Mouse (Mus musculus) hindbrain, embryonic 11.5 days (tissue): ENCODE results near the gene Xdh. TPM values are rescaled to one million over a fixed set of nuclear protein-coding genes. Genes with fewer than 3 reads are reported as not detected.

Source experiments
- ATAC-seq: fragments of 200-750 bp; cut with Nextera tagmentation; 2 replicates; pipeline ENCODE4 v1.8.0; 2017; ENCODE audit warnings: mild to moderate bottlenecking, moderate TSS enrichment, moderate library complexity; ENCODE audit not compliant: low FRiP score
- DNase-seq: peaks from one replicate; pipeline ENCODE4 v3.0.0-alpha.2; 2015; ENCODE audit warnings: low spot score
- H3K27ac ChIP-seq: fragments of 300-500 bp; sonication (generic); 2 replicates; pipeline ENCODE4 v1.5.1; 2014; ENCODE audit warnings: mild to moderate bottlenecking, low read depth, low read length
- H3K27me3 ChIP-seq: fragments of 300-500 bp; sonication (generic); 2 replicates; pipeline ENCODE4 v1.6.1; 2014; ENCODE audit warnings: mild to moderate bottlenecking, low read length, moderate library complexity, mixed read lengths; ENCODE audit not compliant: control insufficient read depth, insufficient read depth
- H3K36me3 ChIP-seq: fragments of 300-500 bp; sonication (generic); 2 replicates; pipeline ENCODE4 v1.6.1; 2014; ENCODE audit warnings: mild to moderate bottlenecking, low read length, moderate library complexity, mixed read lengths; ENCODE audit not compliant: control insufficient read depth, insufficient read depth
- H3K4me1 ChIP-seq: fragments of 300-500 bp; sonication (generic); replicated peaks from 2 replicates; pipeline ENCODE4 v1.6.1; 2014; ENCODE audit warnings: low read length, mixed read lengths; ENCODE audit not compliant: control insufficient read depth, insufficient read depth
- H3K4me2 ChIP-seq: fragments of 300-500 bp; sonication (generic); replicated peaks from 2 replicates; pipeline ENCODE4 v1.6.1; 2014; ENCODE audit warnings: mild to moderate bottlenecking, low read depth, low read length
- H3K4me3 ChIP-seq: fragments of 300-500 bp; sonication (generic); 2 replicates; pipeline ENCODE4 v1.5.1; 2014; ENCODE audit warnings: low read depth, low read length
- H3K9ac ChIP-seq: fragments of 300-500 bp; sonication (generic); 2 replicates; pipeline ENCODE4 v1.6.1; 2014; ENCODE audit warnings: low read depth, low read length
- H3K9me3 ChIP-seq: fragments of 300-500 bp; sonication (generic); 2 replicates; pipeline ENCODE4 v1.6.1; 2016; ENCODE audit warnings: low read length; ENCODE audit not compliant: control insufficient read depth
- WGBS: fragments of 180-500 bp; shearing (Covaris S2); extraction: QIAGEN DNeasy Blood & Tissue Kit; methylation state at CpG from one replicate; pipeline ENCODE4 v1.1.7; 2014; 5-methylcytosine and 5-hydroxymethylcytosine counted together
- polyA plus RNA-seq: library from polyadenylated mRNA; unstranded; fragments of >200 nt; fragmentation: Nextera tagmentation; extraction: Ambion mirVana; gene quantifications from 2 replicates; pipeline ENCODE4 v1.2.1, GENCODE M21; 2014

Xdh gene
- polyA plus RNA-seq, 1 experiment from 2014 or later = 0.48 TPM

DNA sequence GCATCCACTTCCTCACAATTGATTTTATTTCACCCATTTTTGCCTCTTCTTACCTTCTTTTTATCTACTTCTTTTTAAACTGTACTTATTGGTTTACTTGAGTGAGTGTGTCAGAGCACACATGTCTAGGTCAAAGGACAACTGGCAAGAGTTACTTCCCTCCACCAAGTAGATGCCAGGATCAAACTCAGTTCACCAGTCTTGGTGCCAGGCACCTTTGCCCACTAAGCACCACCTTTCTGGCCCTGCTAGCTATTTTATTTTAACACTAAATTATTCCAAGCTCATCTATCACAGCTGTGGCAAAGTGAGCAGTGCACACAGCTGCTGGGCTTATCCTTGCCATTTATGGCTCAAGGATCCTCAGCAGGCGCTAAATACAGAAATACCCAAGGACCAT is 46.9 kb downstream of the Xdh start:
- H3K36me3 ChIP-seq = no peaks in the 10 kb centered on the region
- H3K9ac ChIP-seq = no peak overlapping the region
- no peaks in the 10 kb centered on the region for H3K27me3 ChIP-seq
- H3K27ac ChIP-seq = no peak overlapping the region
- no peaks in the 10 kb centered on the region for H3K9me3 ChIP-seq
- ATAC-seq (no peak), DNase-seq (no peak)
- WGBS = 97% methylated on average over 1 of the region's 1 CpGs
- no peak overlapping the region for H3K4me3 ChIP-seq
- no peak overlapping the region for H3K4me2 ChIP-seq
- H3K4me1 ChIP-seq = no peaks in the 10 kb centered on the region

DNA sequence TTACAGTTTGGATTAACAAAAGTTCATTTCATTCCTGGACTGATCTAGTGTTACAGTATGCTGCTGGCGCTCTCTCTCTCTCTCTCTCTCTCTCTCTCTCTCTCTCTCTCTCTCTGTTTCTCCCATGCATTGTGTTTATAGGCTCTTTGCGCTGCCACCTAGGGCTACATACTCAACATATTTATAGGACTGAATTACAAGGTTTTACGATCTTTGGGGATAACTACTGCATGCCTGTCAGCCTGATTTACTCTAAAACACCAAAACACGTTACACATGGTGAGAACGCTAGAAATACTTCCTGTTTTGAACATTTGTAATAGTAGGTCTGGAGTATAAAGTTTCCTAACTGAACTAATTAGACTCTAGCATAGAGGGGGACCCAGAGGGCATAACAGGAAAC is 47.8 kb downstream of the Xdh start:
- no peak overlapping the region for H3K4me2 ChIP-seq
- no peaks in the 10 kb centered on the region for H3K9me3 ChIP-seq
- H3K27me3 ChIP-seq = no peaks in the 10 kb centered on the region
- no peaks in the 10 kb centered on the region for H3K36me3 ChIP-seq
- H3K4me3 ChIP-seq = no peak overlapping the region
- DNase-seq (no peak), ATAC-seq (no peak)
- H3K27ac ChIP-seq = no peak overlapping the region
- 78% methylated on average over 5 of the region's 5 CpGs for WGBS
- H3K4me1 ChIP-seq = no peaks in the 10 kb centered on the region
- no peak overlapping the region for H3K9ac ChIP-seq

DNA sequence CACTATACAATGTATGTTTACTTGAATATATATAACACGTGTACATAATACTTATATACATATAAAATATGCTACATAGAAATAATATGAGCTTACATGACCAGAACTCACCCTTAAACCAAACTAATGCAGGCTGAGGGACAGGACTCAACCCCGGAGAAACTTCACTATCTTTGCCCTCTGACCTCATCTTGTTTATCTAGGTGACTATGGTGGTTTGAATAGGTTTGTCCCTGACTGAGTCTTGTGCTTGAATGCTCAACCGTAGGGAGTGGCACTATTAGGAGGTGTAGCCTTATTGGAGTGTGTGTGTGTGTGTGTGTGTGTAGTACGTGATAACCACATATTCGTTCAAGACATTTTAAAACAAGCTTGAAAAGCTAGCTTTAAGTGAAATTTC is 55.6 kb downstream of the Xdh start:
- H3K9ac ChIP-seq = no peak overlapping the region
- no peak overlapping the region for H3K27ac ChIP-seq
- no peaks in the 10 kb centered on the region for H3K9me3 ChIP-seq
- DNase-seq (no peak), ATAC-seq (no peak)
- H3K36me3 ChIP-seq = no peaks in the 10 kb centered on the region
- H3K4me1 ChIP-seq = no peaks in the 10 kb centered on the region
- WGBS = 89% methylated on average over 5 of the region's 5 CpGs
- no peaks in the 10 kb centered on the region for H3K27me3 ChIP-seq
- no peak overlapping the region for H3K4me3 ChIP-seq
- H3K4me2 ChIP-seq = no peak overlapping the region

DNA sequence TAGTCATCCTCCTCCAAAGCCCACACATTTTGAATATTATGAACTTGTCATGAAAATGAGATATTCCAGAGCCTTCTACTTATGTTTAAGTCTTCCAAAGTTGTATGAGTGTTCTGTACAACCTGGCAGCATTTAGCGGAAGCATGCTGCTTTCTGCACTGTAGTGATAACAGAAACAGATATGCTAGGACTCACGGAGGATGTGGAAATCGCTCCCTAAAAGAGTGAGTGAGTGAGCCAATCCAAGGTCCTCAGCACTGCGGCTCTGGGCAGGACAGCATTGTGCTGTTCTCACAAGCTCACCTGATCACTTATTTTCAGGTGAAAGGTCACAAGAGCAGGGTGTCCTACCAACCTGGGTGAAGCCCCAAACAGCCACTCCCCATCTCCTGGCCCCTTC is 56.2 kb downstream of the Xdh start:
- 89% methylated on average over 4 of the region's 4 CpGs for WGBS
- no peaks in the 10 kb centered on the region for H3K27me3 ChIP-seq

DNA sequence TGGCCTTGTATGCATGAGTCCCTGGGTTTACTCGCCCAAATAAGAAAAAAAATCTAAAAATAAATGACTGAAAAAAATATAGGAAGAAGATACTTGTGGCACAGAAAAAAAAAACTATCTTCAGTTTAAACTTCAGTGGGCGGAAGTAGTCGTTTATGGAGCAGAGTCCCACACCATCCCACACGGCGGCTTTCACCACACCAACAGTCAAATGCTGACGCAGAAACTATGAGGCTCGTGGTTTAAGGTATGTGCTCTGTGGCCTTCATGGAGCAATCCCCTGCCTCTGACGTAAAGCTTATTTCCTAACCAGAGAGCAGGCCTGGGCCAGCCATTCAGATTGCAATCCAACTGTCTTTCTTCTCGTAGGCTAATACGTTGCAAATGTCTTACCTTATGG is 56.8 kb downstream of the Xdh start:
- no peak overlapping the region for H3K4me2 ChIP-seq
- 87% methylated on average over 10 of the region's 10 CpGs for WGBS
- H3K27ac ChIP-seq = no peak overlapping the region
- H3K9me3 ChIP-seq = no peaks in the 10 kb centered on the region
- no peak overlapping the region for H3K9ac ChIP-seq
- H3K4me3 ChIP-seq = no peak overlapping the region
- no peaks in the 10 kb centered on the region for H3K27me3 ChIP-seq
- no peaks in the 10 kb centered on the region for H3K4me1 ChIP-seq
- no peak for ATAC-seq
- no peaks in the 10 kb centered on the region for H3K36me3 ChIP-seq
- DNase-seq = no peak

More for the DNA sequence above, 56.2 kb downstream of the Xdh start:
- H3K4me2 ChIP-seq = no peak overlapping the region
- H3K27ac ChIP-seq = no peak overlapping the region
- H3K4me1 ChIP-seq = no peaks in the 10 kb centered on the region
- H3K4me3 ChIP-seq = no peak overlapping the region
- no peak overlapping the region for H3K9ac ChIP-seq
- no peak for DNase-seq
- H3K9me3 ChIP-seq = no peaks in the 10 kb centered on the region
- no peaks in the 10 kb centered on the region for H3K36me3 ChIP-seq
- ATAC-seq = no peak

DNA sequence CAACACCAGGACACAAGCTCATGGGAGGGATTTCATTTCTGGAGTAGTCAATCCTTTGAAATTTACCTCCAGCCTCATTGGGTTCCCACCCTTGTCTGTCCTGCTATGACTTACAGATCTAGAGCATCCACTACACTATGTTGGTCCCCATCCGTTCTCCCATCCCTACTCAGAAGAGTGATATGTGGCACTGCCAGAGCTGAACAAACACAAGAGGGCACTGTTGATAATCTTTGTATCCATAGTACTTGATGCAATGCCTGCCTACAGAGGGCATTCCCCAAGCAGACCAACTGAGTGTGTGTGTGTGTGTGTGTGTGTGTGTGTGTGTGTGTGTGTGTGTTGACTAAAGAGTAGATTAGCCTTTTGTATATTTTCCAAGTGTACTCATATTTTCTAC is 58.4 kb downstream of the Xdh start:
- Histone ChIP-seq H3K9ac (no peak overlapping the region), H3K27ac (no peak overlapping the region), H3K4me2 (no peak overlapping the region), H3K4me3 (no peak overlapping the region), H3K9me3 (no peaks in the 10 kb centered on the region), H3K27me3 (no peaks in the 10 kb centered on the region), H3K36me3 (no peaks in the 10 kb centered on the region), H3K4me1 (no peaks in the 10 kb centered on the region)
- no peak for DNase-seq
- WGBS = 100% methylated on average over 1 of the region's 1 CpGs
- ATAC-seq = no peak

DNA sequence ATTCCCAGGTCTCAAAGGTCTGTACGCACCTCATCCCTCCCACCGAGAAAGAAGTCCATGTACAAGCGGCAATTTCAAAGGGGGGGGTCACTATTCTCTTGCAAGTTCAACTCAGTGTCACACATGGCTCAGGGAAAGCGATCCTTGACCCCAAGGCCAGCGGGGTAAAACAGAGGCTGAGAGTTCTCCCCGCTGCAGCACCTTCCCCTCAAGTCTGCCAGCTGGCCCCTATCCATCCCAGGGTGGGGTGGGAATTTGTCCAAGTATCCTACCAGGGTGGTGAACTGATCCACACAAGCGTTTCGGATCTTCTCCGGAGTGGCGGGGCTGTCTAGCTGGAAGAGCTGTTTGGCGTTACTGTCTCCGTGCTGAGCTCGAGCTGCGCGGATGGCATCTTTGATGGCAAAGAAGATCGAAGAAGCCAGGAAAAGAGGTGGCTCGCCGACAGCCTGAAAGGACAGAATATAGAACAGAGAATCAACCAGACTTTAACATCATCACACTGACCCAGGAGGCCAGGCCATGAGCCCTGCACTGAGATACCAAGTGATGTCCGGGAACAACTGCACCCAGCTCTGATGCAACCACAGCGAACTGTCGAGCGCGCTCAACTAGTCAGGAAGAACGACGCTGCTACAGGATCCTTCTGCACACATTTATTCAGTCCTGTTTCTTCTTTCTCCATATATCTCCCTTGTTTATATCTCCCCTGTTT is 63.8 kb downstream of the Xdh start:
- no peak overlapping the region for H3K4me3 ChIP-seq
- ATAC-seq = no peak

DNA sequence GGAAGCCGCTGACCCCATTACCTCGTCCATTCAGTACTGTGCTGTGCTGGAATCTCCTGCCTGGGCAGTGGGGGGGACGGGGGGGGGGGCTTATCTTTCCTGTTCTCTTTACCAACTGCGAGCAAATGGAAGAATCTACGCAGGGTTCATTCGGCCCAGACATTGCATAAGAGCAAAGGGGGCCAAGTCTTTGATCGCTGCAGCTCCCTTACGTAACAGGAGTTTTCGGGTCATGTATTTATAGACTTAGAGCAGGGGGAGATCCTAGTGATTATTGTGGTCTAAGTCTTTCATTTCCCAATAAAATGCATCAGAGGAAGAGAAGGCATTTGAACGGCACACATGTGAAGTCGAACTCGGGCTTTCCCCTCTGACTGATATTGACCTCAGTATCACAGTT is 66.7 kb downstream of the Xdh start:
- WGBS = 87% methylated on average over 12 of the region's 12 CpGs
- Histone ChIP-seq H3K4me2 (no peak overlapping the region), H3K4me1 (no peaks in the 10 kb centered on the region), H3K27me3 (no peaks in the 10 kb centered on the region), H3K36me3 (no peaks in the 10 kb centered on the region), H3K9ac (no peak overlapping the region), H3K9me3 (no peaks in the 10 kb centered on the region), H3K27ac (no peak overlapping the region), H3K4me3 (no peak overlapping the region)
- DNase-seq (no peak), ATAC-seq (no peak)

More for the DNA sequence above, 63.8 kb downstream of the Xdh start:
- H3K36me3 ChIP-seq = no peaks in the 10 kb centered on the region
- DNase-seq = no peak
- no peaks in the 10 kb centered on the region for H3K27me3 ChIP-seq
- no peak overlapping the region for H3K4me2 ChIP-seq
- H3K9ac ChIP-seq = no peak overlapping the region
- 91% methylated on average over 25 of the region's 25 CpGs for WGBS
- H3K27ac ChIP-seq = no peak overlapping the region
- no peaks in the 10 kb centered on the region for H3K9me3 ChIP-seq
- no peaks in the 10 kb centered on the region for H3K4me1 ChIP-seq

DNA sequence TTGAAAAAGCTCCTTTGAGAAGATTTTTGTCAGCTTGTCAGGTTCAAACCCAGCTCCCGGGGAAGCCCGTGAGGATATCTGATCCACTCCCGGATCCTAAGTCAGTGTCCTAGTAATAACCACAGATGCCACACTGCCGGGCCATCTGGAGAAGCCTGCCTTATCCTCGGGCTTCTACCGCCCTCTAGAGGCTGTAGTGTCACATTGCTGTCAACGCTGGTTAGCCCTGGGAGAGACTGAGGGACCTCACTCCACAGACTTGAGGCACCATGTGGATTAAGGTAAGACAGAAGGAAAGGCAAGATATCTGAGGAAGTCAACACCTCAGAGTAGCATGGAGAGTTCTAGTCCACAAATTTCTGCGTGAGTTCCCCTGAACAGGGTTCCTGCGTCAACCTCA is 67.8 kb downstream of the Xdh start:
- H3K9me3 ChIP-seq = no peaks in the 10 kb centered on the region
- no peak overlapping the region for H3K9ac ChIP-seq
- 14% methylated on average over 9 of the region's 9 CpGs for WGBS
- H3K4me2 ChIP-seq = no peak overlapping the region
- peak; percentile 93 for DNase-seq
- peak; percentile 75 for ATAC-seq
- no peaks in the 10 kb centered on the region for H3K4me1 ChIP-seq
- H3K4me3 ChIP-seq = no peak overlapping the region
- H3K36me3 ChIP-seq = no peaks in the 10 kb centered on the region
- H3K27me3 ChIP-seq = no peaks in the 10 kb centered on the region
- H3K27ac ChIP-seq = no peak overlapping the region
